Mouse (Mus musculus): Measurements from ENCODE around the gene Fam3a.
"Not testable (repeated sequence)": the region's sequence is repeated elsewhere in the genome, so short reads cannot be mapped to it uniquely, and the experiment has no call there.

The Fam3a gene

DNA sequence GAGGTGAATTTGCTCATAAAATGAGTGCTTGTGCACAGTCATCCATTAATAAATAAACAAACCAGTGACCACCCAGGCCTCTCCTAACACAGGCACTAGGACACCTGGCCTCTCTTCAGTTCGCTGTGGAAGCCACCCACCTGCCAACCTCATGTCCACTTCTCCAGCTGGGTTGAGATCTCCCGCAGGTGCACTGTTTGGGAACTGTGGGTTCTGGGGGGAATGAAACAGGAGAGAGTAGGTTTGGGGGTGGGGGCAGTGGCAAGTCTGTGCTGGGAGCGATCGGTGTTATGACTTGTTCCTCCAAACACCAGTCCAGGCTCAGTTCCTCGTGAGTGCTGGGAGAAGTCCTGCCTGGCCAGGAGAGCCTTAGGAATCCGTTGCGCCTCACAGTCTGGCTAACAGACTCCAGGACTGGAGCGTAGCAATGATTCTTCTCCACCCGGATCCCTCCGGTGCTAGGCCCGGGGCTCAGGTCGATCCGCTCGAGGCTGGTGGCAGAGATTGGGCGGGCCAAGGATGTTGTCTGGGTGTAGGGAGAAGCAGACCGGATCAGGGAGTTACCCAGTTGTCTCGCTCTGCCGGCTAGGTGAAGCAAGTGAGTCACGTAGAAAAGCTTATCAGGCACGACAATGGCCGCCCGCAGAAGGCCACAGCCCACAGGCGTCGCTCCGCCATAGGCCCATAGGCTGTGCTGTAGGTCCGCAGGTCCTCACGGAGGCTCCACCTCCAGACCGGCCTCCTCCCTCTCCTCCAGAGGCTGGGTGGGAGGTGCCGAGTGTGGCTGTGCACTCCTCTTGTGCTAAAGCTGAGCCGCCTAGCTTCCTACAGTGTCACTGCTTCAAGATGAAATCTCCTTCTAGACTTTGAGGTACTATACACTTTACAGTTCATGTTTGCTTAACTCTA, at the start of gene Fam3a, which contains the start of gene Ikbkg:
Fam3a (minus strand) TSS at position 738 of the 909 bp plus-strand sequence.
Ikbkg (plus strand) TSS at position 756 of the 909 bp plus-strand sequence.
- DNase-seq (ENCODE audit: low read depth, low spot score) = peak; percentile 96

DNA sequence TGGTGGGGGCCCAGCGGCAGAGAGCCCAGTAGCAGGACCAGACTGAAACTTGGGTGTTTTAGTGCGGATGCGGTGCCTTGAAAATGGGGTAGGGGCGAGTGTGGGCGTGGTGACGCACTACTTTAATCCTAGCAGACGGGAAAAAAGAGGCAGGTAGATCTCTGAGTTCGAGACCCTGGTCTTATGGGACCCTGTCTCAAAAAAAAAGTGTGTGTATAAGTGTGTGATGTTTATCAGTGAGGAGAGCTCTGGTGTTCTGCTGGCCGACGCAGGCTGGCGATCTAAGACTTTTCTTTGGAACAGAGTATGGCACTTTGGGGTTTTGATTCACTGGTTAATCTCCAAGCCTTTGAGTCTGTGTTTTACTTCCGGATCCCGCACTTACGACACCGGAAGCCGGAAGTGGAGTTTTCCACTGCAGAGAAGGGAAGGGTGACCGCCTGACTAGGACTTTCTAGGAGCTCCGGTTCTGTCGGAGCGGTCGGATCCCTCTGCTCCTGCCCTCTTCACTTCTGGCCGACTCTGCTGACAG, 36.3 kb upstream of the Fam3a start:
- DNase-seq (ENCODE audit: low read depth, low spot score) = peak; percentile 91

DNA sequence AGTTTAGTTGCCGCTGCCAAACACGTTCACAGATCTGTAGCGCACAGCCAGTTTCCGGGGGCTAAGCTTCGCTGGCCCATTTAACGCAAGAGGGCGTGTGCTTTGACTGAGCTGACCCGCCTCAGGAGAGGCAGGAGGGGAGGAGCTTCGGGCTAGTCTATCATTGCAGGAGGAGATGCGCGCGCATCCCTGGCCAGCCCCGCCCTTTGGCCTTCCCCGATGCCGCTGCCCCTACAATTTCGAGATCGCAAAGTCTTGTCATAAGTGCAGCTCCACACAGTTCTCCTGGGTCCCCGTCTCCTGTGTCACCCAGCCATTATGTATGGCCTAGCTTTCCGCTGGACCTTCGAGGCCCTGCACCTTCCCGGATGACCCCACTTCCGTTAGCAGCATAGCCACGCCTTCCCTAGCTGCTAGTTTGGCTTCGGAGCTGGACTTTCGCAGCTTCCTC, 35.8 kb upstream of the Fam3a start, which contains the start of gene G6pdx:
G6pdx (minus strand) TSS at position 369 of the 451 bp plus-strand sequence.
- DNase-seq (ENCODE audit: low read depth, low spot score) = peak; percentile 93

DNA sequence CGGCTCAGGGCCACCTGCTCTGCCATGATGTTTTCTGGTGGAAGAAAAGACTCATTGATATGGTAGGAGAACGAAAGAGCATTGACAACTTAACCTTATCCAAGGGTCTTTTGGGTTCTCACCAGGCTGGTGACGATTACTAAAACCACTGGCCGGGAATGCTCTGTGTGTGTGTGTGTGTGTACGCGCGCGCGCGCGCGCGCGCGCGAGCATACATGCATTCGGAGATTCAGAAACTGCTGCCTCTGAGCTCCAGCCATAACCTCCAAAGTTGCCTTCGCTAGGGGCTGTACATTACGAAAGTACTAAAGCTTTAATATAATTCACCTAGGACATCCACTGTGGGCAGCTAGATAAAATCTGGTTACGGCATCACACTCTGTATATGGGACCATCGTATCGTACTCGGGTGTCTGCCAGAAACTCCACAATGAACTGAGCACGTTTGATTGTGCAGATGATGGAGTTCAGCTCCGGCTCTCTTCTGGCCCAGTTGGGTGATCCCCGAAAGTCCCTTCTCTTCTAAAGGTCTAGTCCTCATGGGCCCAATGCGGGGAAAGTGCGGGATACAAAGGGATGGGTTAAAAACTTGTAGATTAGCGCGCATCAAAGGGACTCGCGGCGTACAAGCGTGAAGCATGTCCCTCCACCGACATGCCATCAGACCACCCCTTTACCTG, 35.2 kb upstream of the Fam3a start:
- peak; percentile 42 for DNase-seq (ENCODE audit: low read depth, low spot score)

DNA sequence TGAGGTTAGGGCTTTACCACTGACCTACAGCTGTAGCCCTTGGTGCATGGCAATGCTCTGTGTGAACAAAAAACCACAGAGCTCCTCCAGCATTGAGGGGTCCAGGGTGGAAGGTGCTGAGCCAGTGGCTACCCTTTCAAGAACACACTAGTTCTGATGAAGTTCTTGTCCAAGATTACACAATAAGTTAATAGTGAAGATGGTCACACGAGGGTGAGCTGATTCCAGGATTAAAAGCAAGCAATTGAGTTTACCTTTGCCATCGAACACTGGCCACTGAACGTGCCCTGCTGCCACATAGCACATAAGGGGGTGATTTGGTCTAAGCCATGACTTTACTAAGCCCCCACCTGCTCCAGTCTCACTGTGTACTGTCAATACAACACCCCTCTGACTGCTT, 34.0 kb upstream of the Fam3a start:
- no peak for DNase-seq (ENCODE audit: low read depth, low spot score)

DNA sequence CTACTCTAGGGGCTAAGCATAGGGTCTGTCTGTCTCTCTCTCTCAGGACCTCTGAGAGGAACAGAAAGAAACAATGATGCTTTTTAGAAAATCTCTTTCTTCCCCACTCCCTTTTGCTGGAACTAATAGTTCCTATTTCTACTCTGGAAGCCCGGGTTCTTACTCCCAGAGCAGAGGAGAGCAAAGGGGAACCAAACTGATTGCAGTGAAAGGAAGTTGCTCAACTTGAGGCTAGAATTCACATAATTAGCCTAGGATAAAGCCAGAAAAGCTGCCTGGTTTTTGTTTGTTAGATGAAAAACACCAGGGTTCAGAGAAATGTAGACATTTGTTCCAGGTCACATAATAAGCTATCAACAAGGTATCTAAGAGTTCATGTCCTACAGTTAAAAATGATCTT, 33.2 kb upstream of the Fam3a start:
- DNase-seq (ENCODE audit: low read depth, low spot score) = no peak

DNA sequence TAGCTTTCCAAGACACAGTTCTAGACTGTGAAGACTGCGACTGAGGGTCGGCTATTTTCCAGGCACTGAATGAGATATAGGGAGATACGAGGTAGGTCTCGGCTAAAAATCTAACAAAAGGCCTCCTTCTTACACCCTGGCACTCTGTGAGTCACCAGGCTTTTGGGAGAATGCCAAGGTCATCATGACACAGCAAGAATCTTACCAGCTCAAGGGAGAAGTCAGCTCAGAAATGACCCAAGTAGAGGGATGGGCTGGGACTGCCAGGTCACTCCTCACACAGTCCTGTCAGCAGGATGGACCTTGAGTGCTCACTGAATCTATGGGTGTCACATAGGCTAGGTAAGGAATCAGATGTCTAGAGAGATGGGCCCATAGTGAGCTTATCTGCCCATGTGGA, 32.1 kb upstream of the Fam3a start:
- peak; percentile 69 for DNase-seq (ENCODE audit: low read depth, low spot score)

DNA sequence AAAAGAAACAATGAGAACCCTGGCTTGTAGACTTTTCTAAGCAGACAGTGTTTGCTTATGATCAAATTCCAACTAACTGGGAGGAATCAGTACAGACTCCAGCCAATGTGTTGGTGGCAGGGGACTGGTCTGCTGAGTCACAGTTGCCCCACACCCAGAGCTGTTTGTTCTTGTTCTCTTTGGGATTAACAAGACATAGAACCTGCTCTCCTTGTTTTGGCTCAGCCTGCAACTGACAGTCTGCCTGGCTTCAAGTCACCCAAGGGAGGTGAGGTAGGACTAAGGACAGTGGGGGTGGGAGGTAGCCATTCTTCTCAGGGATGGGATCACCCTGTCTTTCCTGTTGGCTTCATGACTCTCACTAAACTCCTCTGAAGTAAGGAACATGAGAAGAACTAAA, 31.4 kb upstream of the Fam3a start:
- DNase-seq (ENCODE audit: low read depth, low spot score) = peak; percentile 18

DNA sequence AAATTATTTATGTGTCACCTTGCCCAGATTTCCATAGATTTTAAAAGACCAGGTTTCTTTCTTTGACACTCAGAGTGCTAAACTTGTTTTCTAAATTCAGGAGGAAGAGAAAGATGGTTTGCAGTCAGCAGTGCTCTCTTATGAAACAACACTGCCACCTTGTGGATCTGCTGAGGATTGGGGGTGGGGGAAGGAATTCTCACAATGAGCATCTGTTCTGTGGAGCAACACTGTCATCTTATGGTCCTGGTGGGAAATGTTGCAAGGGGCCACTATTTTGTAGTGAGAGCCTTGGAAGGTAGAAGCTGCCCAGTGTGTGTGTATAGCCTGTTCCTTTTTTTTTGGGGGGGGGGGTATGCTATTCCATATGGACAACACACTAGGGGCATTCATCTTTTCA, 20.3 kb upstream of the Fam3a start:
- peak; percentile 90 for DNase-seq (ENCODE audit: low read depth, low spot score)

DNA sequence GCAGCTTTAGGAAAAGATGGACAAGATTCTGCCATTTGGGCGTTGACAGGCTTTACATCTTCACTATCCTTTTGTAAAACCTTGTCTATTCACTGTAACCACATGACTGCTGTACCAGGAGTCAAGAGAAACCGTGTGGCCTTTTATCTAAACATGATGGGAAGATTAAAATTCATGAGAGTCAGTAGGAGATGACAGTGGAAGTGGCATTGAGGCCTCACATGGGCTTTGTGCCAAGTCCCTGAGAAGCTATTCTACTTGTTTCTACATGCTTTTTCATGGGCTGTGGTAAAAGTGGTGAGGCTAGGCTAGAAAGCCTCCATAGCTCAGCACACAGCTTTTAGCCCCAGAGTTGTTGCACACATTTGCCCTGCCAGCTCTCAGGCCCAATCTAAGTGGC, 15.3 kb upstream of the Fam3a start:
- DNase-seq (ENCODE audit: low read depth, low spot score) = no peak

DNA sequence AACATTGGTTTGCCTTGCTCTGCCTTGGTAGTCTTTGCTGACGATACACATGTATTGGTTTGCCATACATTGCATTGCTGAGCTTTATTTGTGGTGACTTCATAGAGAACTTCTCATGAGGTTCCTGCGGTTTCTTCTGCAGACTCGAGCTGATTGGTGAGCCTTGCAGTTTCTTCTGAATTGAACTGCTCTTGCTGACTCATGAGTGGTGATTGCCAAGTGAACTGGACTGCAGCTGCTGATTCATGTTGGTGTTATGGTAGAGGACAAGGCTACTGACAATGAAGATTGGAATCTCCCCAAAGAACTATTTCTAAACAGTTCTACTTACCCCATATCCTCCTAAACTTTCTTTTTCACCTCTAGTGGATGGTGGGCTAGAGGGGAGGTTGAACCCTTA, 7.1 kb upstream of the Fam3a start:
- DNase-seq (ENCODE audit: low read depth, low spot score) = no peak

DNA sequence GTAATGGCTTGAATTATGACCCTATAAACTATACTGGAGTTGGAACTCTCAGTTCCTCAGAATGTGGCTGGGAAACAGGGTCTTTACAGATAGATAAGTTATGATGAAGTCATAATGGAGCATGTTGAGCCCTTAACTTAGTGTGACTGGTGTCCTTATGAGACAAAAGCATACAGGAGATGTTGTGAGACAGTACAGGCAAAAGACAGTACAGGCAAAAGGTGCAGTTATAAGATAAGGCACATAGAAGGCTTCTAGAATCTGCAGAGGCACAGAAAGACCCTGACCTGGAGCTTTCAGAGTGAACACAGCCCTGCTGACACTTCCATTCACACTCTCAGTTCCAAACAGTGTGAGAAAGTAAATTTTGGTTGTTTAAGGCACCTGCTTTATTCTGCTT, 4.9 kb downstream of the Fam3a start:
- DNase-seq (ENCODE audit: low read depth, low spot score) = no peak

DNA sequence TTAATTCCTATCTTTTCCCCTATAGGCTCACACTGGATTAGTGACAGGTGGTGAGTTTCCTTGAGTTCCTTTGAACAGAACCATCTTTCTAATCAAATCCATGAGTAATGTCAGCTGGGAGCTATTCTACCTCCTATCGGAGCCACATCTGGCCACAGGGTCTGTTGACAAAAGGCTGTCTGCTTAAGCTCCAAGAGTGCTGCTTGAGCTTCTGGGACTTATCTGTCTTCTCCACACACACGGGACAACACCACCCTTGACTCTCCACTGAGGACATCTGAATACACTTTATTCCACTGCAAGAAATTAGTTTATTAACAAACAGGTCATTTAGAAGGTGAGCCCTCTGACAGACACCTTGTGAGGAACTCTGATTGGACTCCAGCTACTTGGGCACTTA, 8.6 kb downstream of the Fam3a start:
- no peak for DNase-seq (ENCODE audit: low read depth, low spot score)

DNA sequence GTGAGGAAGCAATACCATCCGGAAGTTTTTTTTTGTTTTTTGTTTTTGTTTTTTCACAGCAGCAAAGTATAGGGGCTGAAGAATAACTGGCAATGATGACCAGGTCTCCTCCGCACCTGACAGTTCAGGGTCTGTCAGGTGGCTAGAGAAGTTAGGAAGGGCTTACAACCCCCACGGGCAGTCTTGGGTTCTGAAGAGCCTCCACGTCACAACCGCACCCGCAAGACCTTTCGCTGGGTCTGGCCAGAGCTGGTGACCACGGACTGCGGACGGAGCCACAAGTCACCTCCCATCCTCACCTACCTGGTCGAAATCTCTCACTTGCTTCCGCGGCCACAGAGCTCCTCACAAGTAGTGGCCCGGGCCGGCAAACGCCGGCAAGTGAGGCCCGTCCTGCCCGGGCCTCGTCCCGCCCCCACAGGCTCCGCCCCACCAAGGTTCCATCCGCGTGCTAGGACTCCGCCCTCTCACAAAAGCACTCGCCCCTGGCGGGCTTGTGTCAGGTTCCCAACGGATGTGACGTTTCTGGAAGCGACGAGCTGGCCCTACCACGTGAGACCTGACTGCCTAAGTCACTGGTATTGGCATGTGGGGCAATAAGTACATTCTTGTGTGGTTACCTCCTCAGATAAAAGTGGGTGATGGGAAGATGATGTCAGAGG, 20.1 kb downstream of the Fam3a start, which contains the start of the genes Ubl4a and Slc10a3:
Ubl4a (minus strand) TSS at position 331 of the 662 bp plus-strand sequence.
Slc10a3 (minus strand) TSS at position 462 of the 662 bp plus-strand sequence.
- peak; percentile 96 for DNase-seq (ENCODE audit: low read depth, low spot score)

DNA sequence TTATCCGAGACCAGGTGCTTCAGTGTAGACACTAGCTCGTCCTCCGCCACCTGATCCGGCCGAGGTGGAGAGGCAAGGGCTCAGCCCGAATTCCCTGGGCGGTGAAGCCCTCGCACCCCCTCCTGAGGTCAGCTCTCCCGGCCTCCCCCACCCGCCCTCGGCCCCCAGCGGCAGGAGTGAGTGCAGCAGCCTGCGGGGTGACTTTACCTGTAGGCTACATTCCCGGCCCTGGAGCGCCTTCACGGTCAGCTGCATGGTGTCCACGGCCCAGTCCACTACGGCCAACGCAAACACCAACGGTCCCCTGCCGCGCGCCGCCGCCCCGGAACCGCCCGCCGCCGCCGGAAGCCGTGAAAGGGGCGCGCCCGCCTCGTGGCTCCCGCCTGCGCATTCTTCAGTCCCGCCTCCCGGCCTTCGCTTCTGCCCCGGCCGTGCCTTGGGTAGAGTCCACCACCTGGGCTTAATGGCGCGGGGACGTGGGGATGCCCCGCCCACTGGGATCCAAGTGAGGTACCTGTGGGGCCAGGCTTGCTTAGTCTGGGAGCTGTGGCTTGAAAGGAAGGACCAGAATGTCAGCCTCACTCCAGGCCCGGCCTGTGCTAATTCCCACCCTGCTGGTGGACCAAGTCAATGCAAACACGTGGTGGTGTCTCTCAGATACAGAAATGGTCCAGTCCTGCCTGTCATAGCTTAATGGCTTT, 24.7 kb downstream of the Fam3a start:
- DNase-seq (ENCODE audit: low read depth, low spot score) = peak; percentile 71

DNA sequence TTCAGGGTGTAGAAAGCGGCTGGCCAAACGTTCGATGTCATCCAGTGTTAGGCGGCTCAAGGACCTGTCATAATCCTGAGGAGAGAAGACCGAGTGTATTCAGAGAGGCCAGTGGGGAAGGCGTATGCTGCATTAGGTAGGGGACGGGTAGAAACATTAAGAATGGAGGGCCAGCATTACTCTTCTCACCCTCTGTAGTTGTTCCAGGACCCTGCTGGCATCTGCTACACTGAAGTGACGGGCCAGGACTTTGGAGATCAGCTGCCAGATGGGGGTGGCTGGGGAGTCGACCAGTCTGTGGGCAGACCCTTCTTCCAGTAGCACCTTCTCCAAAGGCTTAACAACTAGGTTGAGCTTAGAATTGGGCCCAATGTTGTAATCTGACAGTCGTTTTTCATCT, 25.6 kb downstream of the Fam3a start:
- no peak for DNase-seq (ENCODE audit: low read depth, low spot score)

DNA sequence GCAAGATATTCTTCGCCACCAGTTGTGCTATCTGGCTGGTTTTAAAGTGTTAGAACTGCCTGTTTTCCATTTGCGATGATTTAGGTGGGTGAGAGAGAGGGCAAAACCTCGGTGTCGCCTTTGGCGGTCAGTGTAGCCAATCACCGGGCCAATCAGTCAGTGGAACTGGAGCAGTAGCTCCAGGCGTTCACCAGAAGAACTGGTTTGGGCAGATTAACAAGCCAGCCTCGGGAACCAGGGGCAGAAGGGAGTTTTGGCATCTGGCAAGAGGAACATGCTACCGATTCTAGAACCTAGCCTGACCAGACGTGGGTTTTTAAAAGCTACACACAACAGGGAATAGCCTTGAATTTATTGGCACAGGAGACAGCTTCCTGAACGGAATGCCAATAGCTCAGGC, 33.9 kb downstream of the Fam3a start:
- DNase-seq (ENCODE audit: low read depth, low spot score) = no peak

DNA sequence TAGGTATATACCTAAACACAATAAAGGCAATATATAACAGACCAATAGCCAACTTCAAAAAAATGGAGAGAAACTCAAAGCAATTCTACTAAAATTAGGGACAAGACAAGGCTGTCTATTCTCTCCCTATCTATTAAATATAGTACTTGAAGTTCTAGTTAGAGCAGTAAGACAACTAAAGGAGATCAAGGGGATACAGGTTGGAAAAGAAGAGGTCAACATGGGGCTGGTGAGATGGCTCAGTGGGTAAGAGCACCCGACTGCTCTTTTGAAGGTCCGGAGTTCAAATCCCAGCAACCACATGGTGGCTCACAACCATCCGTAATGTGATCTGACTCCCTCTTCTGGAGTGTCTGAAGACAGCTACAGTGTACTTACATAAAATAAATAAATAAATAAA, 36.0 kb downstream of the Fam3a start:
- DNase-seq (ENCODE audit: low read depth, low spot score) = not testable (repeated sequence)

DNA sequence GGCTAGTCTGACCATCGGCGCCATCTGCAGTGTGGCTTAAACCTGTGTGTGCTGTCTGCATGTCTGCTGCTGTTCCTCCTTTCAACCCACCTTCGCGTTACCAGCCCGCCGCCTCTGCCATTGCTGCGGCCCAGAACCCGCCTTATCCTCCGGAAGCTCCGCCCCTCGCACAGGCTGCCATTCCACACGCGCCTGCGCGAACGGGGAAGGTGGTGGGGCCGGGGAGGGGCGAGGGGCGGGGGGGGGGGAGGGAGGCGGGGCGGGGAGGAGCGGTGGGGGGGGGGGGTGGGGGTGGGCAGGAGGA, 39.7 kb downstream of the Fam3a start, which contains the start of gene Lage3:
Lage3 (minus strand) TSS at position 152 of the 304 bp plus-strand sequence.
- DNase-seq (ENCODE audit: low read depth, low spot score) = peak; percentile 89

DNA sequence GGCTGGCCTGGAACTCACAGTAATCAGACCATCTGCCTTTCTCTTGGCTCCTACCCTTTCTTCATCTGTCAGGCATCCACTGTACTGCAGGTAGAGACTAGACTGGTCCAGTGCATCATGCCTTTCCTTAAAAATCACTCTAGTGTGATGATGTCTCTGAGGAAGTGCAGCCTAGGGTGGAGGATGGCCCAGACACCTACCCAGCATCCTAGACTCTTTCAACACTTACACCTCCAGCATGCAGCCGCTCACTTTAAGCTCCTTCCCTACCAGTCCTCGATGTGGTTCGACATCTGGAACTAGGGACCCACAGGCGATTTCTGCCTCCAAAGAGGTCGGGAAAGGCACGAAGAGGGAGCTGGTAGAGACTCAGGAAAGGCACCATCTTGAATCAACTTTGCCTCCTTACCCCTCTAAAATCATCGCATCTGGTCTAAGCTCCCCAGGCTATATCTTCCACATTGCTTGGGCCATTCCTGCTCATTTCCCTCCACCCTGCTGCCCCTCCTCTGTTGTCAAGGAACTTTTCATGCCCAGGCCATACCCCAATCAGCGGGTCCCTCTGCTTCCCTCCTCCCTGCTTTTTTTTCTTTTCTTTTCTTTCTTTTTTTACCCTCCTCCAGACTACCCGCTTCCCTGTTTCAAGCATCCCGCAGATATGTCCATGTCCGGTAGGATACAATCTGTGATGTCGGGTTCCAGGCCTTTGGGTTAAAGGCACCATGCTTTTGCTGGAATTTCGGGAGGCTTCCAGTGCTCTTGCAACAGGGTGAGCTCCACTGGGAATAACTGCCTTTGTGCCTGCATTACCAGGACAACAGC, 40.2 kb downstream of the Fam3a start:
- DNase-seq (ENCODE audit: low read depth, low spot score) = peak; percentile 8

Data from brain, adult 2 months (tissue).